Mouse (Mus musculus) liver, embryonic 11.5 days (tissue): ENCODE results near the gene Wdr89. TPM values are rescaled to one million over a fixed set of nuclear protein-coding genes. Genes with fewer than 3 reads are reported as not detected.

ENCODE experiments used
- ATAC-seq: fragments of 200-750 bp; cut with Nextera tagmentation; replicated peaks from 2 replicates; pipeline ENCODE4 v1.8.0; 2017; ENCODE audit warnings: moderate number of reproducible peaks, mild to moderate bottlenecking, moderate TSS enrichment, moderate library complexity; ENCODE audit not compliant: low FRiP score
- DNase-seq: peaks from one replicate; pipeline ENCODE4 v3.0.0-alpha.2; 2017; ENCODE audit warnings: low spot score
- H3K27ac ChIP-seq: fragments of 300-500 bp; sonication (generic); 2 replicates; pipeline ENCODE4 v1.5.1; 2014; ENCODE audit warnings: mild to moderate bottlenecking, low read depth, low read length, control low read depth
- H3K27me3 ChIP-seq: fragments of 300-500 bp; sonication (generic); replicated peaks from 2 replicates; pipeline ENCODE4 v1.6.1; 2014; ENCODE audit warnings: low read length, mixed read lengths; ENCODE audit not compliant: control insufficient read depth, insufficient read depth
- H3K36me3 ChIP-seq: fragments of 300-500 bp; sonication (generic); 2 replicates; pipeline ENCODE4 v1.6.1; 2014; ENCODE audit warnings: mild to moderate bottlenecking, low read length, moderate library complexity, mixed read lengths; ENCODE audit not compliant: control insufficient read depth, insufficient read depth
- H3K4me1 ChIP-seq: fragments of 300-500 bp; sonication (generic); replicated peaks from 2 replicates; pipeline ENCODE4 v1.6.1; 2014; ENCODE audit warnings: low read length, mixed read lengths; ENCODE audit not compliant: control insufficient read depth, insufficient read depth
- H3K4me2 ChIP-seq: fragments of 300-500 bp; sonication (generic); 2 replicates; pipeline ENCODE4 v1.6.1; 2014; ENCODE audit warnings: mild to moderate bottlenecking, control low read depth, moderate library complexity
- H3K4me3 ChIP-seq: fragments of 300-500 bp; sonication (generic); 2 replicates; pipeline ENCODE4 v1.5.1; 2014; ENCODE audit warnings: low read depth, low read length, control low read depth
- H3K9ac ChIP-seq: fragments of 300-500 bp; sonication (generic); 2 replicates; pipeline ENCODE4 v1.6.1; 2014; ENCODE audit warnings: low read depth, low read length, control low read depth
- H3K9me3 ChIP-seq: fragments of 300-500 bp; sonication (generic); 2 replicates; pipeline ENCODE4 v1.6.1; 2016; ENCODE audit warnings: low read length, inconsistent platforms, mixed read lengths; ENCODE audit not compliant: control insufficient read depth
- WGBS: fragments of 180-500 bp; shearing (Covaris S2); extraction: QIAGEN DNeasy Blood & Tissue Kit; methylation state at CpG from one replicate; pipeline ENCODE4 v1.1.7; 2014; 5-methylcytosine and 5-hydroxymethylcytosine counted together
- polyA plus RNA-seq: library from polyadenylated mRNA; unstranded; fragments of >200 nt; fragmentation: Nextera tagmentation; extraction: Ambion mirVana; gene quantifications from 2 replicates; pipeline ENCODE4 v1.2.1, GENCODE M21; 2014

Wdr89 gene
- polyA plus RNA-seq, 1 experiment from 2014 or later = 16.5 TPM

DNA sequence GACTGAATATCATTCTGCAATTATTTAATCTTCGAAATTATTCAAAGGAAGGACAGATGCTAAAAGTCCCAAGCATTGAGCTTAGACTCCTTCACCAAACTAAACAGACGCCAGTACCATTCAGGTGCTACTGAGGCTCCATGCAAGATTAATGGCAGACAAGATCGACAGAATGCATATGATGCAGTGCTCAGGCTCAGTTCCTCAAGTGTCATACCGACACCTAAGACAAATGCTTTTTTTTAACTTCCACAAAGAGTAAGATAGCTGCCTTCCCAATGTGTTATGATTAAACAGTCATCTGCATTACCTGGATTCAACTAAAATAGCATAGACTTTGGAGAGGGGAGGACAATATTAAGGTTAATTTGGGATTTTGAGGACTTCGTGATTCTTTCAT lies 74.9 kb downstream of the Wdr89 start:
- DNase-seq = no peak

DNA sequence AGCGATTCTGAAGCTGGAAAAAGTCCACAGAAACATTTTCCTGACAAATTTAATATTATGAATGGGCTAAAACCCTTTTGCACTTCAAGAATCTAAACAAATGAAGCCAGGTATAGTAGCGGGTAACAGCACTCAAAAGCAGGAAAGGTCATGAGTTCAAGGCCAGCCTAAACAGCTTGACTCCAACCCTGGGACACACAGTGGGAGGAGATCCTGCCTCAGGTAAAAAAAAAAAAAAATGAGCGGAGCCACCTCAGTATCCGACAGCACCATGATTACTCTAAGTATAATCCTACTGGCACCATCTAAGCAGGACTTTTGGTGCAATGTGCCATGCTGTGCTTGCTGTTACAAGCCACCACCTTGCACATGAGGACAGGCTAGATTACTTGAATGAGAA lies 75.5 kb downstream of the Wdr89 start:
- no peak overlapping the region for H3K9ac ChIP-seq
- WGBS = 76% methylated on average over 4 of the region's 4 CpGs
- no peak overlapping the region for H3K4me3 ChIP-seq
- peaks cover 10% of the 10 kb centered on the region for H3K36me3 ChIP-seq
- no peaks in the 10 kb centered on the region for H3K9me3 ChIP-seq
- H3K27ac ChIP-seq = no peak overlapping the region
- H3K4me2 ChIP-seq = peak overlapping the region; percentile 96; the same call in 1 of the 2 replicates
- DNase-seq = no peak
- peaks cover 6% of the 10 kb centered on the region for H3K4me1 ChIP-seq
- H3K27me3 ChIP-seq = no peaks in the 10 kb centered on the region
- no peak for ATAC-seq

More for the DNA sequence above, 74.9 kb downstream of the Wdr89 start:
- Histone ChIP-seq H3K27me3 (no peaks in the 10 kb centered on the region), H3K4me1 (peaks cover 10% of the 10 kb centered on the region), H3K36me3 (peaks cover 10% of the 10 kb centered on the region), H3K4me2 (peak overlapping the region; percentile 96), H3K4me3 (peak overlapping the region; percentile 100; the same call in 1 of the 2 replicates), H3K9ac (no peak overlapping the region), H3K9me3 (no peaks in the 10 kb centered on the region), H3K27ac (no peak overlapping the region)
- 38% methylated on average over 5 of the region's 5 CpGs for WGBS
- no peak for ATAC-seq

DNA sequence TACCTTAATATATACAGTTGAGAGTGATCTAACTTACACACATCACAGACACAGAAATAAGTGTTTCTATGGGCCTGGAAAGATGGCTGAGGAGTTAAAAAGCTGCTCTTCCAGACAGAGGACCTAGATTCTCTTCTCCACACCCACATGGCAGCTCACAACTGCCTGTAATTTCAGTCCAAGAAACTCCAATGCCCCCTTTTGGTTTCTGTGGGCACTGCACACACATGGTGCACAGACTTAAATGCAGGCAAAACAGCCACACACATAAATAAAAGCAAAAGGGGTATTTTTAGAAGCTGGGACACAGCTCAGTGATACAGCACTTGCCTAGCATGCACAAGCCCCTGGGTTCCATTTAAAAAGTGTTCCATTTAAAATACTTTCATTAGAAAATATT lies 81.8 kb downstream of the Wdr89 start:
- no peak overlapping the region for H3K9ac ChIP-seq
- H3K27ac ChIP-seq = no peak overlapping the region
- H3K9me3 ChIP-seq = no peaks in the 10 kb centered on the region
- no peak for ATAC-seq
- no peak for DNase-seq
- H3K4me1 ChIP-seq = no peaks in the 10 kb centered on the region
- no peak overlapping the region for H3K4me3 ChIP-seq
- no peaks in the 10 kb centered on the region for H3K27me3 ChIP-seq
- no peak overlapping the region for H3K4me2 ChIP-seq
- peaks cover 19% of the 10 kb centered on the region for H3K36me3 ChIP-seq

- Histone ChIP-seq H3K36me3 (peaks cover 15% of the 10 kb centered on the region), H3K4me3 (no peak overlapping the region), H3K4me1 (no peaks in the 10 kb centered on the region), H3K27ac (no peak overlapping the region), H3K9ac (no peak overlapping the region), H3K4me2 (no peak overlapping the region), H3K9me3 (no peaks in the 10 kb centered on the region), H3K27me3 (no peaks in the 10 kb centered on the region)
- 85% methylated on average over 3 of the region's 3 CpGs for WGBS
- ATAC-seq (no peak), DNase-seq (no peak)
Observed at GRCm38 (mm10) chr12:75583776-75584175, 85.6 kb downstream of the Wdr89 start.

Other genes starting within 250 kb of the Wdr89 start
- 10.0 and 10.7 TPM in 2 replicates for gene Ppp2r5e, start 73.3 kb downstream of the Wdr89 start, polyA plus RNA-seq
- gene Sgpp1, start 66.2 kb upstream of the Wdr89 start, polyA plus RNA-seq = 21.0 and 23.6 TPM in 2 replicates
- gene Syne2, start 148.6 kb upstream of the Wdr89 start, polyA plus RNA-seq = 17.9 and 21.5 TPM in 2 replicates